Mouse (Mus musculus): ENCODE results near the gene Miga1.

The Miga1 gene

DNA sequence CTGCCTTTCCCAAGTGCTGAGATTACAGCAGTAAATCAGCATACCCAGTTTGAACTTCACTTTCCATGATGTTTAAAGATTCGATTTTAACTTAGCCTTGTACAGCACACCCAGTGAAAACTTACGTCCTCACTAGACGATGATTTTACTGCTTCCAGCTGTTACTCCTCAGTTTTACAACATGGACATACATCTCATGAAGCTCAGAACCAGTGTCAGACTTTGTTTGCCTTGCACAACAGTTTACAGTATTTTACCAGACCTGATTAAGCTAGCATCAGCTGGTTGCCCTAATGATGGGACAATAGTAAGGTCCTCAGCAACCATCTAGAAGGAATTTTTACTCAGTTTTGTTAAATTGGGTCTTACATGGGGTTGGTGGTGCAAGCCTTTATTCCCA is 99.1 kb downstream of the Miga1 start:
- no peak for DNase-seq

DNA sequence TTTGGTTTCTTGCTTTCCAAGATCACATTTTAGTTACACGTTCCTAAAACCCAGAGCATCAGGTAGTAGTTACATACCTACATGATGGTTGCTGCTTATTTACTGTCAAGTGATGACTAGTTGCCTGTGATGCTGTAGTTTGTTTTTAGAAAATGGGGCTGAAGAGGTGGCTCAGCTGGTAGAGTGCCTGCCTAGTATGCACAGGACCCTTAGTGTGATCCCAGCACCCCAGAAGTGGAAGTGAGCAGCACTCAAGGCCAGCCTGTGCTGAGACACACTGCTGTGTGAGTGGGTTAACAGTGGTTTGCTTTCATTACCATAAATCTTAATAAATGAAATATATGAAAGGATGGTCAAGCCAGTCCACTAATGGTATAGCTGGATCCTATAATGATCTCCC is 100.6 kb downstream of the Miga1 start:
- no peak for DNase-seq

DNA sequence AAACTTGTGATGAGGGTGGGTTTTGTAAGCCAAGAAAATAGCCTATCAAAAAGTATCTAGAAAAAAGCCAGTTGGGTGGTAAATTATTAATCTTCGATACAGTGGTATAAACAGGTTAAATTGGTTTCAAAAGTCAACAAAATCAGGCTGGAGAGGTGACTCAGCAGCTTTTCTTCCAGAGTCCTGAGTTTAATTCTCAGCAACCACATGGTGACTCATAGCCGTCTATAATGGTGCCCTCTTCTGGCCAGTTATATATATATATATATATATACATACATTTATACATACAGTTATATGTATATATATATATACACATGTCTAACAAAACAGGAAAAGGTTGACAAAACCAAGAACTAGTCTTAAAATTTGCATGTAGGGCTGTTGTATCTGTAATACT is 101.4 kb downstream of the Miga1 start:
- DNase-seq = peak; percentile 57 to 74

DNA sequence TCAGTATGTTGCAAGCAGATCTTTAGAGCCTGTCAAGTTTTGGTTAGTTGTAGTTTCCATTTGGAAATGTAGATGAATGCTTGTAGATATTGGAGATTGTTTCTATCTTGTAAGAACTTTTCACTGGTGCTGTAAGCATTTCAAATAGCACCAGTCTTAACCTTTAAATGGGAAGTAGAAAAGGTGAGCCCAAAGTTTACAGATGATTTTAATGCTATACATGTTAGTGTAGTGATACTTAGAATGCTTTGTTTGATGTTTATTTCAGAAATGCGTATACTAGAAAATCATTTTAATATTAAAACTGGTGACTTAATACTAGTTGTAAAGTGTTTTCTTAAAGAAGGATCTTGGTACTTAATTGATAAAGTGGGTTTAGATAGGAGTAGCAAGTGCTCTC is 104.4 kb downstream of the Miga1 start:
- DNase-seq = no peak

DNA sequence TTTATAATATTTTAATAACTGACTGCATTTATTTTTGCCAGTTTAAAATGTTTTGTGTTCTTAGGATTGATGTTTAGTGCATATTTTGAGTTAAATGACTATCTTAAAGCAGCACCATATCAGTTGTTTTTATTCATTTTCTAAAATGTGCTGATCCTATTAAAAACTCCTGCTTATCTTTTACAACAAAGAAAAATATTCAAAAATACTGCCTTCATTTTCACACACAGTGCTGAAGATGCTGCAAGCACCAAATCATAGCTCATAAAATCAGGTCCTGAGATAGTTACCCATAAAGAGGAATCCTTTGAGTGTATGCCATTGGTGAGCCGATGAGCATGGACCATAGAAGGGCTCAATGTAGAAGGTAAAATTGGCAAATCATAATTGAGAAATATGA is 105.0 kb downstream of the Miga1 start:
- DNase-seq = no peak

DNA sequence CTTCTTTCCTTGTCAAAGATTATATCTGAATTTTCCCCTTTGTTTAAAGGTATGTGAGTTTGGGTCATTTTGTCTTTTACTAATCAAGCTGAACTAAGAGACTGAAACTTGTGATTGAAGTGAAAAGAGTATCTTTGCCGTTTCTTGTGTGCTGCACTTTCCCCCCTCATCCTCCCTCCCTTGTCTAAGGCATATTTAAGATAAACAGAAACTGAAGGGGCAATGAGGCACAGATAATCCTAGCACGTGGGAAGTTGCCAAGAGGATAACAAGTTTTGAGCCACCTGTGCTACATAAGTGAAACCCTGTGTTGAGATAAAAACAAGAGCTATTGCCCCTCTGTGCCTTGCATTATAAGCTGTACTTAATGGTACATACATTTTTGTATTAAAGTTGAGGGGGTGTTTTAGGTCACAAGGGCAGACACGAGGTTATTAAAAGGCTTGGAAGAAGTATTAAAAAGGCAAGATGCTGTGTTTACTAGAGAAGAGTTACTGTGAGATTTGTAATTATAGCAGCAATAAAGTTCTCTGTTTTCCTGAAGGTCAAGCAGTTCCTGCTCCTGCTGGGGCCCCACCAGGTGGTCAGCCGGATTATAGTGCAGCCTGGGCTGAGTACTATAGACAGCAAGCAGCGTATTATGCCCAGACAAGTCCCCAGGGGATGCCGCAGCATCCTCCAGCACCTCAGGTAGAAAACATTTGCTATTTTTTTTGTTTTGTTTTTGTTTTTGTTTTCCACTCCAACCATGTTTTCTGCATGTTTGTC is 108.7 kb downstream of the Miga1 start:
- no peak for DNase-seq

DNA sequence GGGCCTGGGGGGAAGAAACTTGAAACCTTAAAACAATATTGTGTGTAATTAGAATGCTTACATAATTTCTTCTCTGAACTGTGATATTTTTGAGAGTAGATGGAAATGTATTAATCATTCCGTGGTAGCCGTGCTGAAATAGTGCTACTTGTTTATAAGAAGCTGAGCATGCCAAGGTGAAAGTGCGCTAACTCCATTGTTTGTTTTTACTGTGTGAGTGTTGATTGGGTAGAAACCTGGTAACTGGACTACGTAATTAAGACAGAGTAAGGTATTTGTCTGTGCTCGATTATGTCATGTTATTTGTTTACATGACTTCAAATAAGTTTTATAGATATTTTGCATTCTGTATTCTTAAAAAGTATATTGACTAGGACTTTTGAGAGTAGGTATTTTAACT is 110.9 kb downstream of the Miga1 start:
- DNase-seq = peak in 1 of 2 experiments; percentile 43

DNA sequence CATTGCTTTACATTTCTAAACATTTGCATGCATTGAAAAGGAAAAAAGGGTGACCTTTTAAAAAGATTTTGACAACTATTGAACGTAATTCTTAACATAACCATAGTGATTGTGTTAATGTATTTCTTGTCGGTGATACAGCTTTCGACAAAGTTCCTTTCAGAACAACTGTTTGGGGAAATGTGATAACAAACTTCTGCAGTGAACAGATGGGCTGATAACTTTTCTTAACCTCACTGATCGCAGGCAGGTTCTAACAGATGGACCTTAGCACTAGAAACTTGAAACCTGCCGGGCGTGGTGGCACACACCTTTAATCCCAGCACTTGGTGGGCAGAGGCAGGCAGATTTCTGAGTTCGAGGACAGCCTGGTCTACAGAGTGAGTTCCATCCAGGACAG is 111.4 kb downstream of the Miga1 start:
- DNase-seq = no peak

DNA sequence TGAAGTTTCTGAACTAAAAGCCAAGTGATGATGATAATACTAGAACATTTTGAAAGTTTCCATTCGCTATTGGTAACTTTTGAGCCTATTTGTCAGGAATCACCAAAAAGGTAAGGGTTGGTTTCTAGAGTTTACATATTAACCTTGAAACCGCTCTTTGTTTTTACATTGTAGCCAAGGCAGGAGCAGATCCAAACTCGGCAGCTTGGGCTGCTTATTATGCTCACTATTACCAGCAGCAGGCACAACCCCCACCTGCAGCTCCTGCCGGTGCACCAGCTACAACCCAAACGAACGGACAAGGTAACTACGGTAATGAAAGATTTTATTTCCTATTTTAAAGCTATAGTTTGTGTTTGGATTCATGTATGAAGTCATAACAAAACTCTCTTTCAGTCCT is 114.3 kb downstream of the Miga1 start:
- DNase-seq = peak; percentile 19 to 35

DNA sequence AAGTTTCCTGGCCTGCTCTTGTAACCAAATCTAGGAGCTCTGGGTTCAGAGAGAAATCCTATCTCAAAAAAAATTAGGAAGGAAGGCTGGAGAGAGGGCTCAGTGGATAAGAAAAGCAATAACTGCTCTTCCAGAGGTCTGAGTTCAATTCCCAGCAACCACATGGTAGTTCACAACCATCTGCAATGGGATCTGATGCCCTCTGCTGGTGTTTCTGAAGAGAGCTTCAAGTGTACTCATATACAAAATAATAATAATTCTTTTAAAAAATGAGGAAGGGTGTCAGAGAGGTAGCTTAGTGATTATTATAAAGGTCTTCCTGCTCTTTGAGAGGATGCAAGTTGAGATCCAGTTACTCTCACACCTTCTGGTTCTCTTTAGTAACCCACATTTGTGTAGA is 115.3 kb downstream of the Miga1 start:
- DNase-seq = no peak
